Mouse (Mus musculus): Measurements from ENCODE around the gene Clec12a. TPM values are rescaled to one million over a fixed set of nuclear protein-coding genes. Genes with fewer than 3 reads are reported as not detected.

The Clec12a gene
- polyA plus RNA-seq, 1 experiment from 2014 or later = 1.4 TPM

DNA sequence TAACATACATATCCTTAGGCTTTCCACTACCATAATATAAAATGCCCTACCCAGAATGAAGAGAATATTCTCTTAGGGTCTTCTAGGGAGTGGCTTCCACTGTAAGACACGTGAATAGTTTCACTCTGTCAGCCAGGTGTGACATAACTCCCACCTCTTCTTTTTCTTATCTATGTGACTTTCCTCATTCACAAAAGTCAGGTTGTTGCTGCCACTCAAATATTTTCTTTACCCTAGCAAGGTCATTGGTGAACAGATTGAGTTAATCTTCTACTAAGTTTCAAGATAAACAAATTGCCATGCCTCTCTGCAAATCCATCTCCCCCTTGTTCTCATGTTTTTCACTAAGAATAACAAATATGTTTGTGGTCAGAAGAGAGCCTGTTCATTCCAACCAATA, 39.2 kb downstream of the Clec12a start:
- ATAC-seq (ENCODE audit: insufficient number of reproducible peaks, insufficient read depth, low FRiP score, low TSS enrichment, low read depth) = no peak

DNA sequence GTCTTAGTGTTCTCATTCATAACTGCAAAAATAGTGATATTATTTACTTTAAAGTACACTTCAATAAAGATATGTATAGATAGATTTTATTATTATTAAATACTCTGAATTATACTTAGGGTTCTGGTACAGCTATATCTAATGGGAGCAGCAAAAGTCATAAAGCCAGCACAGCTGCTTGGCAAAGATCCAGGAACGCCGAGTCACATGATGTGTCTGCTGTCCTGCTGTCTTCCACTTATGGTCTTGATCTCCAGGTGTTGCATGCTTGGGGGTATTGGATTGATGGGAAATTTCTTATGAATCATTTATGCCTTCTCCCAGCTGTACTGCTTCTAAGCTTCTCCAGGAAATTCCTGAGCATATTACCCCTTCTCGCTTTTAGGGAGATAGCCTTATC, 41.0 kb downstream of the Clec12a start:
- ATAC-seq (ENCODE audit: insufficient number of reproducible peaks, insufficient read depth, low FRiP score, low TSS enrichment, low read depth) = no peak
- WGBS = 75% methylated on average over 3 of the region's 3 CpGs
- H3K4me3 ChIP-seq = no peak overlapping the region
- H3K9me3 ChIP-seq = no peaks in the 10 kb centered on the region
- no peak overlapping the region for H3K4me2 ChIP-seq
- no peaks in the 10 kb centered on the region for H3K27me3 ChIP-seq
- no peaks in the 10 kb centered on the region for H3K4me1 ChIP-seq
- no peak overlapping the region for H3K9ac ChIP-seq
- no peaks in the 10 kb centered on the region for H3K36me3 ChIP-seq
- no peak overlapping the region for H3K27ac ChIP-seq

More for the DNA sequence above, 39.2 kb downstream of the Clec12a start:
- Histone ChIP-seq H3K9me3 (no peaks in the 10 kb centered on the region), H3K4me1 (no peaks in the 10 kb centered on the region), H3K9ac (no peak overlapping the region), H3K27me3 (no peaks in the 10 kb centered on the region), H3K4me2 (no peak overlapping the region), H3K36me3 (no peaks in the 10 kb centered on the region), H3K27ac (no peak overlapping the region), H3K4me3 (no peak overlapping the region)
- WGBS = 71% methylated on average over 1 of the region's 1 CpGs

DNA sequence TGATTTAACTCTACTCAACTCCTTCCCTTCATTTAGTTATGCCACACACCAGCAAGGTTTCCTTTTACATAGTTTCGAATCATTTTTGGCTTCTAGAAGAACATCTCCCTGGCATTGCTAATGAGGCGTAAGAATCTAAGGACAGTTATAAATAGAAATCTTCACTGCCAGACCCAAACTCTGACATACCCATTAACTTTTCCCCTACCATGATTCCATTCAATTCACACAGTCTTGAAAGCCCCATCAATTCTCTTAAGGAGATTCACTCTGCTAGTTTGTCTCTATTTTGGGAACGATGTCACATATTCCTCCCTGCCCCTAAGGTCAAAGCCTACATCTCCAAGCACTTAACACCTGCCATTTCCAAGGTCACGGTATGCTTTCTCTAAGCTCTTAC, 42.5 kb downstream of the Clec12a start:
- no peak for ATAC-seq (ENCODE audit: insufficient number of reproducible peaks, insufficient read depth, low FRiP score, low TSS enrichment, low read depth)
- H3K27ac ChIP-seq = no peak overlapping the region
- no peak overlapping the region for H3K4me3 ChIP-seq
- H3K36me3 ChIP-seq = no peaks in the 10 kb centered on the region
- no peak overlapping the region for H3K9ac ChIP-seq
- H3K4me1 ChIP-seq = no peaks in the 10 kb centered on the region
- no peaks in the 10 kb centered on the region for H3K27me3 ChIP-seq
- no peak overlapping the region for H3K4me2 ChIP-seq
- H3K9me3 ChIP-seq = no peaks in the 10 kb centered on the region
- 88% methylated on average over 4 of the region's 4 CpGs for WGBS

DNA sequence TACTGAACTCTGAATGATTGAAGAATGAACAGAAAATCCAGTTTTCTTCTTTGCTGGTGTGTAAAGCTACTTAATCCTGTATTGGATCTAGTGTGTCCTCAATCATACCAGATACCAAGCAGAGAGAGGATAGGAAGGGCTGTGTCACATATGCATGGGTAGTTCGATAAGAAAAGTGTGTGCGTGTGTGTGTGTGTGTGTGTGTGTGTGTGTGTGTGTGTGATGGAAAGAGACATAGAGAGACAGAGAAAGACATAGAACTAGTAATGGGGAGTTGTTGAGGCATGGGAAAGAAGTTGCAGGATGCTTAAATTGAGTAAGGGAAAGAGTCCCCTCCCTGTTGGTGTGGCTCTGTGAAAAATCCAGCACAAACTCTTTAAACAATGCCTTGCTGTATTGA, 43.3 kb downstream of the Clec12a start, which contains the start of gene Clec12b:
Gene Clec12b (minus strand): TSS at position 101 of the 400 bp plus-strand sequence.
- WGBS = 87% methylated on average over 2 of the region's 2 CpGs
- H3K9me3 ChIP-seq = no peaks in the 10 kb centered on the region
- H3K4me2 ChIP-seq = no peak within 1 kb of the TSS
- no peaks in the 10 kb centered on the region for H3K4me1 ChIP-seq
- H3K4me3 ChIP-seq = no peak within 1 kb of the TSS
- ATAC-seq (ENCODE audit: insufficient number of reproducible peaks, insufficient read depth, low FRiP score, low TSS enrichment, low read depth) = no peak
- H3K9ac ChIP-seq = no peak within 1 kb of the TSS
- H3K36me3 ChIP-seq = no peaks in the 10 kb centered on the region
- no peaks in the 10 kb centered on the region for H3K27me3 ChIP-seq
- H3K27ac ChIP-seq = no peak within 1 kb of the TSS

DNA sequence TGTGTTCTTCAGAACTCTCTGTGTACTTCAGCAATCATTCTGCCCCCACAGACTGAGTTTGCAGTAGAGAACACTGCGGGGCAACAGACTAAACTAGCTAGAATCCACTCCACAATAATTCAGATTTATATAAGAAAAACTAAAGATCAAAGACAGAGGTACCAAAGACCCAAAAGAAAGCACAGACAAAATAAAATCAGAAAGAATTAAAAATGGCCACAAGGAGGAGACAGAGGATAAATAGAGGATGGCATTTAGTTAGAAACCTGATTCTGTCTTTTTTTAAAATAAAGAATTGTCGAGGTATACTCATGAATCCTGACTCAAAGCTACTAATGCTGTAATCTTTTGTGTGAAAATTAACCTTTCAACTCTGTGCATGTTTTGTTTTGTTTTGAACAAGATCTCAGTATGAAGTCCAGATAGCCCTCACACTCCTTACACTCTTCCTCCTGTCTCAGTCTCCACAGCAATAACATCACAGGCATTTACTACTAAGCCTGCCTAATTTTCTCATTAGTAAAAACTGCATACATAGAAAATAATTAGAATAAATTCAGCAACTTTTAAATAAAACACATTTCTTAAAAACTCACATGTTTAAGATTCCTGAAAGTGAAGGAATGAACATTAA, 50.7 kb downstream of the Clec12a start:
- Histone ChIP-seq H3K36me3 (no peaks in the 10 kb centered on the region), H3K27me3 (no peaks in the 10 kb centered on the region), H3K4me2 (no peak overlapping the region), H3K9me3 (no peaks in the 10 kb centered on the region), H3K4me3 (no peak overlapping the region), H3K9ac (no peak overlapping the region), H3K4me1 (no peaks in the 10 kb centered on the region), H3K27ac (no peak overlapping the region)
- no peak for ATAC-seq (ENCODE audit: insufficient number of reproducible peaks, insufficient read depth, low FRiP score, low TSS enrichment, low read depth)
- 26% methylated on average over 2 of the region's 2 CpGs for WGBS

DNA sequence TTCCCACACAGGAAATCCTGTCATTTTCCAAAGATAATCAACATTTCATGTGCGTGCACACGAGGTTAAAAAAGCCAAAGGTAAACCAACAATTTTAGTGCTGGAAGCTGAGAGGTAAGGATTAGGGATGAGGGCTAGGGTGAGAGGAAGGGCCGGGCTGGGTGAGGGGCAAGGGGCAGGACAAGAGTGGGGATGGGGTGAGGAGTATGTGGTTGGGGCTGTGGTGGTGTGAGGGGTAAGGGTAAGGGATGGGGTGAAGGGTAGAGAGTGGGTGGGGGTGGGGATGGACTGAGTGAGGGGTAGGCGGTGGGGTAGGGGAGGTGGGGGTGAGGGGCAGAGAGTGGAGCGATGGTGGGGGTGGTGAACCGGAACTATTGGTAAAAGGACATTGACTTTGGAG, 51.2 kb downstream of the Clec12a start:
- no peaks in the 10 kb centered on the region for H3K36me3 ChIP-seq
- no peak overlapping the region for H3K9ac ChIP-seq
- no peak overlapping the region for H3K4me3 ChIP-seq
- WGBS = 74% methylated on average over 6 of the region's 6 CpGs
- no peaks in the 10 kb centered on the region for H3K27me3 ChIP-seq
- no peak overlapping the region for H3K4me2 ChIP-seq
- no peaks in the 10 kb centered on the region for H3K9me3 ChIP-seq
- ATAC-seq (ENCODE audit: insufficient number of reproducible peaks, insufficient read depth, low FRiP score, low TSS enrichment, low read depth) = no peak
- H3K27ac ChIP-seq = no peak overlapping the region
- no peaks in the 10 kb centered on the region for H3K4me1 ChIP-seq

DNA sequence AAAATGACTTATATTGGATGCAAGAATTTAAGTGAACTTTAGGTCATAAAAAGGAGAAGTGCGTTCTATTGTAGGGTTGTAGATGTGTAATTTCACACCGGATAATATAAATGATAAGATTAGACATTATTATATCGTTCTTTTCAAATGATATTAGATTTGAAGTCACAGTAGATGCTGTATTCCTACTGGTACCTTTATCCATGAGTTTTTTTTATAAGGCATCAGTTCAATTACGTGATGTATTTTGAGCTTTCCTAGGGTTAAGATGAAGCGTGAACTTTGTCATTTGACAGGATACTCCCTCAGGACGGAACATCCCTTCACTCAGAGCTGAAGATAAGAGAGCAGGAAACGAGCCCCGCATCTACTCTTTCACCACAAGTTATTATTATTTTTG, 54.5 kb downstream of the Clec12a start, which contains the start of gene Clec1b:
Gene Clec1b (plus strand): TSS at position 301 of the 400 bp plus-strand sequence.
- ATAC-seq (ENCODE audit: insufficient number of reproducible peaks, insufficient read depth, low FRiP score, low TSS enrichment, low read depth) = no peak
- H3K4me3 ChIP-seq = no peak within 1 kb of the TSS
- no peaks in the 10 kb centered on the region for H3K36me3 ChIP-seq
- no peak within 1 kb of the TSS for H3K27ac ChIP-seq
- H3K9ac ChIP-seq = no peak within 1 kb of the TSS
- no peaks in the 10 kb centered on the region for H3K9me3 ChIP-seq
- 77% methylated on average over 8 of the region's 8 CpGs for WGBS
- no peaks in the 10 kb centered on the region for H3K27me3 ChIP-seq
- H3K4me1 ChIP-seq = no peaks in the 10 kb centered on the region
- no peak within 1 kb of the TSS for H3K4me2 ChIP-seq

DNA sequence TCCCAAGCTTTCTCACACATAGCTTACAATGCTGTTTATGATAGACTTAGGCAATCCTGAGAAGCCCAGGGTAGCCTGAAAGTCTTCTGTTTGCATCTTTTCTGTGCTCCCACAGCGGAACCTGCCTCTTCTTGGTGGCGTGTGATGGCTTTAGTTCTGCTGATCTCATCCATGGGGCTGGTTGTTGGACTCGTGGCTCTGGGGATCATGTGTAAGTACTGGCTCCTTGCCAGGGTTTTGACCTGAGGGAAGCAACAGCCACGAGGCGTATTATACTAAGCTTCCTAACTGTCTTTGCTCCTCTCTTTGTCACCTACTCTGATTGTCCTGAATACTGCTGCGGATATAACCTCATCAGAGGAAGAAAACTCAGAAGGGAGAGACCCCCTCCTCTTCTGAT, 57.5 kb downstream of the Clec12a start:
- H3K4me2 ChIP-seq = no peak overlapping the region
- H3K36me3 ChIP-seq = no peaks in the 10 kb centered on the region
- H3K27me3 ChIP-seq = no peaks in the 10 kb centered on the region
- no peak for ATAC-seq (ENCODE audit: insufficient number of reproducible peaks, insufficient read depth, low FRiP score, low TSS enrichment, low read depth)
- H3K4me1 ChIP-seq = no peaks in the 10 kb centered on the region
- no peaks in the 10 kb centered on the region for H3K9me3 ChIP-seq
- no peak overlapping the region for H3K9ac ChIP-seq
- H3K27ac ChIP-seq = no peak overlapping the region
- no peak overlapping the region for H3K4me3 ChIP-seq
- 62% methylated on average over 6 of the region's 6 CpGs for WGBS

DNA sequence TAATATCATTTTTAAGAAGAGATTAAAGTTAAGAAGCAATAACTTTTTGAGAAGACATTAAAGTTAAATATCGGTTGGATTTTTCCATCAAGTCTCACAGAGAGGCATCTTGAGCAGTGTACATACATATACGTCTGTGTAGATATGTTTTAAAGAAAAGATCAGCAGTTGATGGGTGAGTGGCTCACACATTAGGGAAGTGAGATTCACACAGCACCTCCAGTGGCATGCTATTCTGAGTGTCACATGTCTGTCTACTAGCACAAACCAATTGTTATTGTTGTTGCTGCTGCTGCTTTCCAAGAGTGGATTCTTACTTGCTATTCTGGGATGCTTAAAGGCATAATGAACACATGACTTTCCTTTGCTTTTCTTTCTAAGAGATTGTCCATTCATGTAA, 59.9 kb downstream of the Clec12a start:
- ATAC-seq (ENCODE audit: insufficient number of reproducible peaks, insufficient read depth, low FRiP score, low TSS enrichment, low read depth) = no peak
- Histone ChIP-seq H3K27ac (no peak overlapping the region), H3K4me1 (no peaks in the 10 kb centered on the region), H3K4me2 (no peak overlapping the region), H3K4me3 (no peak overlapping the region), H3K27me3 (no peaks in the 10 kb centered on the region), H3K9me3 (no peaks in the 10 kb centered on the region), H3K9ac (no peak overlapping the region), H3K36me3 (no peaks in the 10 kb centered on the region)
- WGBS = 90% methylated on average over 2 of the region's 2 CpGs

DNA sequence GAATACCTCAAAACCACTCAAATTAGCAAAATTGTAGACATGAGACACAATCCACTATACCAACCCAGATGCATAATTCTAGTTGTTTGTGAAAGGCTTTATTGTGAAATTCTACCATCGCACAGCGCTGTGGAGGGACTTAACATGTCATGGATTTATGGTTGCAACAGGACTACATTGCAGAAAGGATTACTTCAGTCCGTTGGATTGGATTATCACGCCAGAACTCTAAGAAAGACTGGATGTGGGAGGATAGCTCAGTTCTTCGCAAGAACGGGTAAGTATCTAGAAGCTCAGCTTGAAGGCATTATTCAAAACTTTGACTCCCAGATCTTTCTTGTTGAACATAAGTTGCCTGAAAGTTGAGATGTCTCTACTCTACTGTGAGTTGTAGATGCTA, 60.9 kb downstream of the Clec12a start:
- Histone ChIP-seq H3K27ac (no peak overlapping the region), H3K9me3 (no peaks in the 10 kb centered on the region), H3K27me3 (no peaks in the 10 kb centered on the region), H3K4me1 (no peaks in the 10 kb centered on the region), H3K36me3 (no peaks in the 10 kb centered on the region), H3K4me2 (no peak overlapping the region), H3K4me3 (no peak overlapping the region), H3K9ac (no peak overlapping the region)
- 71% methylated on average over 6 of the region's 6 CpGs for WGBS
- ATAC-seq (ENCODE audit: insufficient number of reproducible peaks, insufficient read depth, low FRiP score, low TSS enrichment, low read depth) = no peak

DNA sequence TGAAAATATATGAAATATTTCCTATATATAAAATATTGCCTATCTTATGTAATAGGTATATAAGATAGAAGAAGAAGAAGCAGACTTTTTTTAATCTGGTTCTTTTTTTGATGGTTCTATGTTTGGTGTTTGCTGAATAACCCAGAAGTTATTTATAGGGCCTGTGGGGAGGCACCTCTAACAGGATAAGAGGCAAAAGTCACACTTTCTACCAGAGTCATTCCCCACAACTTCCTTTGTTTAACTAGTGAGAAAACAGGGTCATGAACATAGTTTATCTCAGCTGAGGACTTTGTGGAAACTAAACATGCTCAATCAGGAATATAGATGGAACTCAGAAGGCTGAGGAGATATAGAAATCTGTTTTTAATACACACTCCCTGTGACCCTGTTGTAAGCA, 63.5 kb downstream of the Clec12a start:
- Histone ChIP-seq H3K27me3 (no peaks in the 10 kb centered on the region), H3K27ac (no peak overlapping the region), H3K4me3 (no peak overlapping the region), H3K9ac (no peak overlapping the region), H3K36me3 (no peaks in the 10 kb centered on the region), H3K4me1 (no peaks in the 10 kb centered on the region), H3K4me2 (no peak overlapping the region), H3K9me3 (no peaks in the 10 kb centered on the region)
- no peak for ATAC-seq (ENCODE audit: insufficient number of reproducible peaks, insufficient read depth, low FRiP score, low TSS enrichment, low read depth)

DNA sequence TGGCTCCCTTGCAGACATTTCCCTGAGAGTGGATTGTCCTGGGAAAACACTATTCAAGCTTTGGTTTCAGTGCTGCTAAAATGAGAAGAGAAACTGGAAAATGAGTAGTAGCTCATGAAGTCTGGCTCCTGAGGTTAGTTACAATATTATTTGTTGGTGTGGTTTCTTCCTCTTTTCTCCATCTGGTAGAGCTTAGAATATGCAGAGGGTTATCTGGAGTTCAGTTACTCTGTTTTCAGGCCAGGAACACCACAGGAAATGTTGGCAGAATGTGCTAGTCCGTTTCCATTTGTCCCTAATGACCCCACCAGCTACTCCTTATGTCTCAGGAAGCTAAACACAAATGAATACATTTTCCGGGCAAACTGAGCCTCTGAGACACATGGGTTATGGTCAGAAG, 64.8 kb downstream of the Clec12a start:
- Histone ChIP-seq H3K9me3 (no peaks in the 10 kb centered on the region), H3K27me3 (no peaks in the 10 kb centered on the region), H3K4me2 (no peak overlapping the region), H3K36me3 (no peaks in the 10 kb centered on the region), H3K9ac (no peak overlapping the region), H3K27ac (no peak overlapping the region), H3K4me3 (no peak overlapping the region), H3K4me1 (no peaks in the 10 kb centered on the region)
- no peak for ATAC-seq (ENCODE audit: insufficient number of reproducible peaks, insufficient read depth, low FRiP score, low TSS enrichment, low read depth)
- WGBS = 40% methylated on average over 2 of the region's 2 CpGs
